Mouse (Mus musculus) myocyte (in vitro differentiated cells): ENCODE results near the gene Afdn. TPM values are rescaled to one million over a fixed set of nuclear protein-coding genes. Genes with fewer than 3 reads are reported as not detected.
"Not testable (repeated sequence)": the region's sequence is repeated elsewhere in the genome, so short reads cannot be mapped to it uniquely, and the experiment has no call there.

Experiments
- H3K27me3 ChIP-seq: one replicate; pipeline ENCODE4 v1.6.1; 2011; ENCODE audit not compliant: control insufficient read depth, insufficient read depth, insufficient read length
- H3K36me3 ChIP-seq: one replicate; pipeline ENCODE4 v1.6.1; 2011; ENCODE audit not compliant: control insufficient read depth, insufficient read depth
- H3K4me2 ChIP-seq: one replicate; pipeline ENCODE4 v1.6.1; 2011; ENCODE audit warnings: low read depth, control low read depth
- H3K4me3 ChIP-seq: one replicate; pipeline ENCODE4 v1.5.1; 2011; ENCODE audit warnings: mild to moderate bottlenecking, control low read depth, moderate library complexity
- H3K79me2 ChIP-seq: one replicate; pipeline ENCODE4 v1.6.1; 2011; ENCODE audit not compliant: control insufficient read depth, insufficient read depth
- H3ac ChIP-seq: one replicate; pipeline ENCODE4 v1.6.1; 2011; ENCODE audit not compliant: control insufficient read depth, insufficient read length
- CEBPB ChIP-seq: IDR thresholded peaks from 2 replicates; pipeline ENCODE4 v1.6.1; 2011; ENCODE audit warnings: mild to moderate bottlenecking, moderate library complexity; ENCODE audit not compliant: poor library complexity, insufficient read depth, severe bottlenecking
- E2F4 ChIP-seq: IDR thresholded peaks from one replicate; pipeline ENCODE4 v1.6.1; 2011; ENCODE audit warnings: mild to moderate bottlenecking, control low read depth, moderate library complexity; ENCODE audit not compliant: insufficient read depth
- MAX ChIP-seq: IDR thresholded peaks from one replicate; pipeline ENCODE4 v1.6.1; 2011; ENCODE audit warnings: low read depth, mild to moderate bottlenecking, control low read depth
- MYOD1 ChIP-seq, 3 experiments: IDR thresholded peaks; one replicate each; pipeline ENCODE4 v1.6.1; 2011; ENCODE audit warnings: control low read depth in 2 of 3, low read depth in 2 of 3, mild to moderate bottlenecking in 2 of 3, moderate library complexity in 1 of 3; ENCODE audit not compliant: insufficient read length in 2 of 3, control insufficient read depth in 1 of 3
- MYOG ChIP-seq, 3 experiments: IDR thresholded peaks; one replicate each; pipeline ENCODE4 v1.6.1; 2011; ENCODE audit warnings: control low read depth in 2 of 3, low read depth in 2 of 3, mild to moderate bottlenecking in 2 of 3; ENCODE audit not compliant: insufficient read length in 2 of 3, control insufficient read depth in 1 of 3, insufficient read depth in 1 of 3
- POLR2A ChIP-seq: IDR thresholded peaks from one replicate; pipeline ENCODE4 v1.6.1; 2011; ENCODE audit warnings: low read depth, mild to moderate bottlenecking, control low read depth, moderate library complexity; ENCODE audit not compliant: insufficient read length
- POLR2AphosphoS2 ChIP-seq: IDR thresholded peaks from one replicate; pipeline ENCODE4 v1.6.1; 2011; ENCODE audit warnings: low read depth, control low read depth; ENCODE audit not compliant: insufficient read length
- REST ChIP-seq: IDR thresholded peaks from one replicate; pipeline ENCODE4 v1.6.1; 2011; ENCODE audit warnings: mild to moderate bottlenecking, control low read depth, moderate library complexity; ENCODE audit not compliant: insufficient read depth, insufficient read length
- SRF ChIP-seq: IDR thresholded peaks from one replicate; pipeline ENCODE4 v1.6.1; 2011; ENCODE audit warnings: low read depth; ENCODE audit not compliant: control insufficient read depth, insufficient read length
- TCF12 ChIP-seq: IDR thresholded peaks from one replicate; pipeline ENCODE4 v1.6.1; 2011; ENCODE audit warnings: mild to moderate bottlenecking, control low read depth; ENCODE audit not compliant: poor library complexity, insufficient read depth, severe bottlenecking
- TCF3 ChIP-seq: IDR thresholded peaks from one replicate; pipeline ENCODE4 v1.6.1; 2011; ENCODE audit warnings: low read depth, control low read depth; ENCODE audit not compliant: insufficient read length
- USF1 ChIP-seq: IDR thresholded peaks from one replicate; pipeline ENCODE4 v1.6.1; 2011; ENCODE audit warnings: low read depth, mild to moderate bottlenecking, control low read depth, moderate library complexity
- polyA plus RNA-seq: library from polyadenylated mRNA; unstranded; fragments of >200 nt; fragmentation: generic; extraction: Trizol; gene quantifications from one replicate; pipeline ENCODE4 v1.2.1, GENCODE M21; 2012; ENCODE audit warnings: missing spikeins

Gene Afdn
- polyA plus RNA-seq, 1 experiment = 22.1 TPM

DNA sequence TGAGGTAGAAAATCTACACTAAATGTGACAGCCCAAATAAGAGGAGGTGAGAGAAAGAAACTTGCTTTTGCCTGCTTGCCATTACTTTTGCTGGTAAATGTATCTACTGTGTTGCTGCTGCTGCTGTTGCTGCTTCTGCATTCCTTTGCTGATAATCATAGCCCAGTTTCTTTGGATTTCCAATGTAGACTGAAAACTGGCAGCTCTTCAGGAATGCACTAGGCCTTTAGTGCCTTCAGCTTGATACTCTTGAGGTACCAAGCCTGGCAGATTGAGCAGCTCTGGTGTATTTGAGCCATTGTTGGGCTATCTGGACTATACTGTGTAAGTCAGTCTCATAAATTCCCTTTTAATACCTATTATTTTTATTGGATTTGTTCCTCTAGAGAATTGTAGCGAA lies 18.5 kb downstream of the Afdn start:
- H3K4me2 ChIP-seq = no peak overlapping the region
- H3K4me3 ChIP-seq = no peak overlapping the region
- no peak for TF ChIP-seq POLR2AphosphoS2
- no peak for TF ChIP-seq CEBPB
- no peak for TF ChIP-seq SRF
- no peak for TF ChIP-seq POLR2A
- TF ChIP-seq MYOG (IDR thresholded peaks at IDR 0.05; ENCODE audit: control insufficient read depth in 1 of 3, insufficient read depth in 1 of 3, insufficient read length in 2 of 3, low read depth in 2 of 3) = no peak
- TF ChIP-seq MYOD1 (IDR thresholded peaks at IDR 0.05; ENCODE audit: control insufficient read depth in 1 of 3, insufficient read length in 2 of 3, low read depth in 2 of 3) = no peak
- TF ChIP-seq TCF12 = no peak
- TF ChIP-seq USF1 = no peak
- TF ChIP-seq E2F4 = no peak
- no peak for TF ChIP-seq MAX
- no peak for TF ChIP-seq REST
- no peak for TF ChIP-seq TCF3

DNA sequence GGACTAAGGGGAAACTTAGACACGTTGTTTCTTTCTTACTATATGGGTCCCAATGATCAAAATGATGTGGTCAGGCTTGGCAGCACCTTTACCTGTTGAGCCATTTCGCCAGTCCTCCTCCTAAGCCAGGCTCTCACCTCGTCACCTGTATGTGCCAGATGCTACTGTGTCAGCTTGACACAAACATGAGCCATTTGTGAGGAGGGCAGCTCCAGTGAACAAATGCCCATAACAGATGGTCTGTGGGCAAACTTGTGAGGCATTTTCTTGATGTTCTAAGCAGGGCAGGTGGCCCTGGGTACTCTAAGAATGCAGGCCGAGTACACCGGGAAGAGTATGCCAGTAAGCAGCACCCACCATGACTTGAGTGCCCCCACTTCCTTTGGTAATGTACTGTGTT lies 21.6 kb downstream of the Afdn start:
- H3K36me3 ChIP-seq = no peaks in the 10 kb centered on the region
- H3K79me2 ChIP-seq = peaks cover 61% of the 10 kb centered on the region
- TF ChIP-seq POLR2AphosphoS2 = no peak
- no peak for TF ChIP-seq MAX
- no peak for TF ChIP-seq CEBPB
- TF ChIP-seq MYOG (IDR thresholded peaks at IDR 0.05; ENCODE audit: control insufficient read depth in 1 of 3, insufficient read depth in 1 of 3, insufficient read length in 2 of 3, low read depth in 2 of 3) = peak in 1 of 3 experiments; percentile 78
- TF ChIP-seq TCF3 = peak; percentile 61
- TF ChIP-seq MYOD1 (IDR thresholded peaks at IDR 0.05; ENCODE audit: control insufficient read depth in 1 of 3, insufficient read length in 2 of 3, low read depth in 2 of 3) = peak in 2 of 3 experiments; percentile 11 to 56
- TF ChIP-seq USF1 = no peak
- no peak overlapping the region for H3K4me3 ChIP-seq
- no peak overlapping the region for H3K4me2 ChIP-seq
- no peaks in the 10 kb centered on the region for H3K27me3 ChIP-seq
- no peak overlapping the region for H3ac ChIP-seq

More for the DNA sequence above, 18.5 kb downstream of the Afdn start:
- no peaks in the 10 kb centered on the region for H3K36me3 ChIP-seq
- no peak overlapping the region for H3ac ChIP-seq
- peaks cover 53% of the 10 kb centered on the region for H3K79me2 ChIP-seq
- no peaks in the 10 kb centered on the region for H3K27me3 ChIP-seq

- Histone ChIP-seq H3ac (no peak overlapping the region), H3K36me3 (no peaks in the 10 kb centered on the region), H3K27me3 (no peaks in the 10 kb centered on the region), H3K4me3 (no peak overlapping the region), H3K4me2 (no peak overlapping the region), H3K79me2 (peaks cover 48% of the 10 kb centered on the region)
- TF ChIP-seq SRF (no peak), TCF3 (no peak), TCF12 (no peak), POLR2A (no peak), CEBPB (no peak), E2F4 (no peak), MYOG (IDR thresholded peaks at IDR 0.05; ENCODE audit: control insufficient read depth in 1 of 3, insufficient read depth in 1 of 3, insufficient read length in 2 of 3, low read depth in 2 of 3) (no peak), MAX (no peak), POLR2AphosphoS2 (no peak), MYOD1 (IDR thresholded peaks at IDR 0.05; ENCODE audit: control insufficient read depth in 1 of 3, insufficient read length in 2 of 3, low read depth in 2 of 3) (no peak), USF1 (no peak), REST (no peak)
Observed at GRCm38 (mm10) chr17:13783469-13783868, 23.1 kb downstream of the Afdn start.

- not testable (repeated sequence) for H3ac ChIP-seq, H3K4me3 ChIP-seq, H3K27me3 ChIP-seq, H3K36me3 ChIP-seq, H3K4me2 ChIP-seq
- peaks cover 10% of the 10 kb centered on the region for H3K79me2 ChIP-seq
Observed at GRCm38 (mm10) chr17:13790033-13790432, 29.7 kb downstream of the Afdn start.

DNA sequence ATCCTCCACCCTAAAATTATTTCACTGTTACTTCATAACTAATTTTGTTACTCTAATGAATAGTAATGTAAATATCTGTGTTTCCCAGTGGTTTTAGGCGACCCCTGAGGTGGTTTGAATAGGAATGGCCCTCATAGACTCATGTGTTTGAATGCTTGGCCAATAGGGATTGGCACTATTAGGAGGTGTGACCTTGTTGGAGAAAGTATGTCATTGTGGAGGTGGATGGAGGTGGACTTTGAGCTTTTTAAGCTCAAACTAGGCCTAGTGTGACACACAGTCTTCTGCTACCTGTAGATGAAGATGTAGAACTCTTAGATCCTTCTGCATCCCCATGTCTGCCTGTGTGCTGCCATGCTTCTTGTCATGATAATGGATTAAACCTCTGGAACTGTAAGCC lies 37.4 kb downstream of the Afdn start:
- Histone ChIP-seq H3K4me3 (no peak overlapping the region), H3K27me3 (no peaks in the 10 kb centered on the region), H3K36me3 (no peaks in the 10 kb centered on the region), H3K79me2 (peaks cover 58% of the 10 kb centered on the region), H3K4me2 (no peak overlapping the region), H3ac (no peak overlapping the region)
- TF ChIP-seq MYOG (IDR thresholded peaks at IDR 0.05; ENCODE audit: control insufficient read depth in 1 of 3, insufficient read depth in 1 of 3, insufficient read length in 2 of 3, low read depth in 2 of 3) (no peak), POLR2A (no peak), POLR2AphosphoS2 (no peak), MYOD1 (IDR thresholded peaks at IDR 0.05; ENCODE audit: control insufficient read depth in 1 of 3, insufficient read length in 2 of 3, low read depth in 2 of 3) (no peak), CEBPB (no peak), REST (no peak), E2F4 (no peak), SRF (no peak), TCF3 (no peak), MAX (no peak), TCF12 (no peak), USF1 (no peak)
